Mouse (Mus musculus): ENCODE measurements around the gene Dazap2. TPM values are rescaled to one million over a fixed set of nuclear protein-coding genes. Genes with fewer than 3 reads are reported as not detected.

The Dazap2 gene
- 1,016 and 1,115 TPM in 2 replicates for polyA plus RNA-seq (2012; rRNA removed)

GRCm38 (mm10) chr15:100614996-100615824 is at the start of gene Dazap2:
TSS of gene Dazap2 (plus strand) at chr15:100615349.
- peaks cover 18% of the 10 kb centered on the region for H3K4me1 ChIP-seq (replicated peaks; ENCODE audit: control insufficient read depth, insufficient read depth, low read length)
- peak within 1 kb of the TSS; percentile 66 for H3K4me3 ChIP-seq (ENCODE audit: control insufficient read depth, insufficient read depth, low read length)
- H3K27ac ChIP-seq (ENCODE audit: control insufficient read depth, insufficient read depth, low read length): peak within 1 kb of the TSS; percentile 55
- under 1% methylated on average over 97 of the region's 99 CpGs for WGBS
- peaks cover 16% of the 10 kb centered on the region for H3K36me3 ChIP-seq (ENCODE audit: control insufficient read depth, insufficient read depth, low read length)
- DNase-seq: peak; percentile 99
- TF ChIP-seq POLR2A (IDR thresholded peaks at IDR 0.05; ENCODE audit: control insufficient read depth, extremely low read depth, insufficient read depth, low read length, poor library complexity) (peak; percentile 87), CTCF (IDR thresholded peaks at IDR 0.05; ENCODE audit: borderline replicate concordance, control insufficient read depth, extremely low read depth, insufficient read depth, low read length, poor library complexity) (0 out of 2 replicates have a peak, but pooled peaks have one; percentile 25)
- no peaks in the 10 kb centered on the region for H3K27me3 ChIP-seq (ENCODE audit: control insufficient read depth, insufficient read depth, low read length)

- Histone ChIP-seq H3K4me3 (ENCODE audit: control insufficient read depth, insufficient read depth, low read length) (no peak overlapping the region), H3K27me3 (ENCODE audit: control insufficient read depth, insufficient read depth, low read length) (no peaks in the 10 kb centered on the region), H3K36me3 (ENCODE audit: control insufficient read depth, insufficient read depth, low read length) (no peaks in the 10 kb centered on the region), H3K27ac (ENCODE audit: control insufficient read depth, insufficient read depth, low read length) (no peak overlapping the region), H3K4me1 (replicated peaks; ENCODE audit: control insufficient read depth, insufficient read depth, low read length) (no peaks in the 10 kb centered on the region)
- DNase-seq: no peak
- WGBS: 81% methylated on average over 2 of the region's 2 CpGs
- no peak for TF ChIP-seq CTCF (IDR thresholded peaks at IDR 0.05; ENCODE audit: borderline replicate concordance, control insufficient read depth, extremely low read depth, insufficient read depth, low read length, poor library complexity)
- no peak for TF ChIP-seq POLR2A (IDR thresholded peaks at IDR 0.05; ENCODE audit: control insufficient read depth, extremely low read depth, insufficient read depth, low read length, poor library complexity)
Measured at GRCm38 (mm10) chr15:100566531-100566930, 48.6 kb upstream of the Dazap2 start.

- Histone ChIP-seq H3K27me3 (ENCODE audit: control insufficient read depth, insufficient read depth, low read length) (no peaks in the 10 kb centered on the region), H3K36me3 (ENCODE audit: control insufficient read depth, insufficient read depth, low read length) (no peaks in the 10 kb centered on the region), H3K27ac (ENCODE audit: control insufficient read depth, insufficient read depth, low read length) (no peak overlapping the region), H3K4me3 (ENCODE audit: control insufficient read depth, insufficient read depth, low read length) (no peak overlapping the region), H3K4me1 (replicated peaks; ENCODE audit: control insufficient read depth, insufficient read depth, low read length) (no peaks in the 10 kb centered on the region; the same call in 1 of the 2 replicates)
- TF ChIP-seq CTCF (IDR thresholded peaks at IDR 0.05; ENCODE audit: borderline replicate concordance, control insufficient read depth, extremely low read depth, insufficient read depth, low read length, poor library complexity) (no peak), POLR2A (IDR thresholded peaks at IDR 0.05; ENCODE audit: control insufficient read depth, extremely low read depth, insufficient read depth, low read length, poor library complexity) (no peak)
- DNase-seq: no peak
- WGBS: 88% methylated on average over 3 of the region's 3 CpGs
Measured at GRCm38 (mm10) chr15:100569239-100569638, 45.9 kb upstream of the Dazap2 start.

- H3K36me3 ChIP-seq (ENCODE audit: control insufficient read depth, insufficient read depth, low read length): peaks cover 11% of the 10 kb centered on the region
- no peak for TF ChIP-seq CTCF (IDR thresholded peaks at IDR 0.05; ENCODE audit: borderline replicate concordance, control insufficient read depth, extremely low read depth, insufficient read depth, low read length, poor library complexity)
- no peak for TF ChIP-seq POLR2A (IDR thresholded peaks at IDR 0.05; ENCODE audit: control insufficient read depth, extremely low read depth, insufficient read depth, low read length, poor library complexity)
- no peak overlapping the region for H3K27ac ChIP-seq (ENCODE audit: control insufficient read depth, insufficient read depth, low read length)
- no peak for DNase-seq
- peaks cover 5% of the 10 kb centered on the region for H3K4me1 ChIP-seq (replicated peaks; ENCODE audit: control insufficient read depth, insufficient read depth, low read length)
- no peak overlapping the region for H3K4me3 ChIP-seq (ENCODE audit: control insufficient read depth, insufficient read depth, low read length)
- 65% methylated on average over 6 of the region's 6 CpGs for WGBS
- no peaks in the 10 kb centered on the region for H3K27me3 ChIP-seq (ENCODE audit: control insufficient read depth, insufficient read depth, low read length)
Measured at GRCm38 (mm10) chr15:100573946-100574345, 41.2 kb upstream of the Dazap2 start.

- H3K27ac ChIP-seq (ENCODE audit: control insufficient read depth, insufficient read depth, low read length): no peak overlapping the region
- TF ChIP-seq CTCF (IDR thresholded peaks at IDR 0.05; ENCODE audit: borderline replicate concordance, control insufficient read depth, extremely low read depth, insufficient read depth, low read length, poor library complexity): no peak
- no peak for TF ChIP-seq POLR2A (IDR thresholded peaks at IDR 0.05; ENCODE audit: control insufficient read depth, extremely low read depth, insufficient read depth, low read length, poor library complexity)
Measured at GRCm38 (mm10) chr15:100574378-100574777, 40.8 kb upstream of the Dazap2 start.

GRCm38 (mm10) chr15:100575366-100575765 is 39.8 kb upstream of the Dazap2 start:
- TF ChIP-seq POLR2A (IDR thresholded peaks at IDR 0.05; ENCODE audit: control insufficient read depth, extremely low read depth, insufficient read depth, low read length, poor library complexity) (no peak), CTCF (IDR thresholded peaks at IDR 0.05; ENCODE audit: borderline replicate concordance, control insufficient read depth, extremely low read depth, insufficient read depth, low read length, poor library complexity) (no peak)
- Histone ChIP-seq H3K36me3 (ENCODE audit: control insufficient read depth, insufficient read depth, low read length) (peaks cover 12% of the 10 kb centered on the region), H3K27me3 (ENCODE audit: control insufficient read depth, insufficient read depth, low read length) (no peaks in the 10 kb centered on the region), H3K4me3 (ENCODE audit: control insufficient read depth, insufficient read depth, low read length) (no peak overlapping the region), H3K4me1 (replicated peaks; ENCODE audit: control insufficient read depth, insufficient read depth, low read length) (peaks cover 5% of the 10 kb centered on the region), H3K27ac (ENCODE audit: control insufficient read depth, insufficient read depth, low read length) (no peak overlapping the region)
- 72% methylated on average over 12 of the region's 12 CpGs for WGBS
- no peak for DNase-seq

More at GRCm38 (mm10) chr15:100574378-100574777, 40.8 kb upstream of the Dazap2 start:
- Histone ChIP-seq H3K4me3 (ENCODE audit: control insufficient read depth, insufficient read depth, low read length) (no peak overlapping the region), H3K36me3 (ENCODE audit: control insufficient read depth, insufficient read depth, low read length) (peaks cover 11% of the 10 kb centered on the region), H3K27me3 (ENCODE audit: control insufficient read depth, insufficient read depth, low read length) (no peaks in the 10 kb centered on the region), H3K4me1 (replicated peaks; ENCODE audit: control insufficient read depth, insufficient read depth, low read length) (peaks cover 5% of the 10 kb centered on the region)
- 84% methylated on average over 2 of the region's 2 CpGs for WGBS
- DNase-seq: no peak
